Mouse (Mus musculus) olfactory bulb, adult 2 months (tissue): ENCODE results near the gene Serpina16.

Experiments
- CTCF ChIP-seq: fragments of 200-500 bp; IDR thresholded peaks from 2 replicates; pipeline ENCODE4 v1.5.1; 2012; ENCODE audit warnings: low read depth, mild to moderate bottlenecking, low read length, moderate library complexity; ENCODE audit not compliant: insufficient read depth
- POLR2A ChIP-seq: fragments of 200-500 bp; IDR thresholded peaks from 2 replicates; pipeline ENCODE4 v1.6.1; 2012; ENCODE audit warnings: mild to moderate bottlenecking, low read depth, low read length, moderate library complexity; ENCODE audit not compliant: insufficient read depth

DNA sequence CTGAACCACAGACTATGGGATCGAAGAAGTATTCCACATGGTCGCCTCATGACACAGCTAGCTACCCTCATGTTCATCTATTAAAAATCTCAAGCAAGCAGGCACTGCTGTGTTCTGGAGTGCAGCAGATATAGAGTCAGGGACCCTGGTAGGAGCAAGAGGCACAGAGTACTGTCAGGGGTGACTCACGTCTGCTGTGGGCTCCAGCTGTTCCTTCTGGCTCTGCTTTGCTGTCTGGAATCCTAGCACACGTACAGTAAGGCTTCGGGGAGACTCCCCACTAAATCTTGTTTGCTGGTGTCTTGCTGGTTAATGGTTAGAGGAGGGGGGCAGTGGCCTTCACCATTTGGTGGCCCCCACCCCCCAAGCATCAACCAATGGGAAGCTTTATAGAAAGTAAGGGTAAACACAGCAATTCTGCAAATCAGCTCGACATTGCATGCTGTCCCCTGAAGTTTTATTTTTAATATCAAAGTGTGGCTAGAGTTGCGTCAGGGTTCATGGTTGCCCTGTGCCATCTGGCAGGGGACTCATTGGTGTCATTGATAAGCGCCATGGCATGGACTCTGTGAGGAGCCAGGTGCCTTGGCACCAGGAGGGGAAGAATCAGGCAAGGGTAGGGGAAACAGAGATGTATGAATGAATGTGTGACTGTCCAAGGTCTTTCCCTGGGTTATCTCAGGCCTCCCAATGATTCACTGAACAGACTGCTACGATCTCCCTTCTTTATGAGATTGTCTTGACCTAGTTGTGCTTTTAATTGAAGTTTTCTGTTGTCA, 18.9 kb downstream of the Serpina16 start, which contains the start of gene Serpina6:
- TF ChIP-seq CTCF (no peak), POLR2A (no peak)
